Comparison of ENCODE assay signal across 8 mouse cellular contexts in the genomic region with DNA sequence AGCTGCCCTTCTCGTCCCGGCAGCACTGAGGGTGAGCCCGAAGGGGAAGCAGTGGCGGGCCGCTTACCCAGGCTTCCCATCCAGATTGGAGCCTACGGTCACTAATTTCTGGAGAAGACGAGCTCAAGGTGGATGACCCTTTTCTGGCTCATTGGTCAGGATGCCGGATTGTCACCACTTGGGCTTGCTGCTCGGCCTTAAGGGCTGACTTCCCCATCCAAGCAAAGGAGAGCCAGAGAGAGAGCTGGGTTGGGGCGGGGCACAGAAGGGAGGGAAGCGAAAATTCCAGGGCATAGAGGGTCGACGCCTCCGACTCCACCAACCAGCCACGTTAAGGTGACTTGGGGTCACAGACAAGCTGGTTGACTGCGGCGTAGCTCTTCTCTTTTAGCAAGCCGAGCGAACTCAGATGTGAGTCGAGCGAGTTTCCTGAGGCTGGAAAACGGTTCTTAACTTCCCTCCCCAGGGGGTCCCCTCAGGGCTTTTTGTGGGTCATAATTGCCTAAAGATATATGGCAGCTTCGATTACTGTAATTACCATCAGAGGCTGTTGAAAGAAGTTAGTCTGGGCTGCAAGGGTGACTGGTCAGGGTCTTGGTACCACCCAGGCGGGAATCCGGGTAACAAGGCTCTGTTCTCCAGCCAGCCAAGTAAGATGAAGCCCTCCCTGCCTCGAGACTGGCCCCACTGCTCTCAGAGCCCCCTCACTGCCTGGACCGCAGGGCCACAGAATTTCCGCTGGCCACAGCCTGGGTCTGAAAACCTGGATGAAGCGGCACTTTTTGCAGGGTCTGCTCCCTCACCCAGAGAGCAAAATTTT. TPM values are rescaled to one million over a fixed set of nuclear protein-coding genes. Genes with fewer than 3 reads are reported as not detected.
DNase-seq lines count a peak whose midpoint lies in the region; ATAC-seq and TF ChIP-seq lines count a peak whose summit lies in the region.

No protein-coding gene starts in this region.

- no peak for ATAC-seq in heart, embryonic 15.5 days (replicated peaks; ENCODE audit: insufficient number of reproducible peaks, insufficient read depth, low FRiP score, low read depth)
- peak; percentile 21; the same call in 1 of the 2 replicates for ATAC-seq in embryonic facial prominence, embryonic 14.5 days (ENCODE audit: low read depth)
- no peak for ATAC-seq in limb, embryonic 14.5 days (ENCODE audit: low FRiP score, low read depth)
- ATAC-seq in frontal cortex, adult (ENCODE audit: low TSS enrichment): no peak

- H3K36me3 ChIP-seq in heart, embryonic 15.5 days: no peaks in the 10 kb centered on the region
- no peaks in the 10 kb centered on the region for H3K36me3 ChIP-seq in embryonic facial prominence, embryonic 14.5 days (ENCODE audit: control insufficient read depth, insufficient read depth, low read length)
- H3K36me3 ChIP-seq in limb, embryonic 14.5 days (ENCODE audit: control insufficient read depth, insufficient read depth, low read length): no peaks in the 10 kb centered on the region

- 3% methylated on average over 29 of the region's 29 CpGs for WGBS in heart, embryonic 15.5 days
- 2% methylated on average over 28 of the region's 29 CpGs for WGBS in embryonic facial prominence, embryonic 14.5 days
- WGBS in limb, embryonic 14.5 days: under 1% methylated on average over 29 of the region's 29 CpGs

- no peak for DNase-seq in heart, postnatal 4 days
- peak; percentile 75 for DNase-seq in ES-CJ7 (ENCODE audit: low read depth, low spot score)
- DNase-seq in embryonic facial prominence, embryonic 14.5 days (ENCODE audit: low spot score): peak; percentile 74
- no peak for DNase-seq in limb, embryonic 14.5 days (ENCODE audit: low spot score)
- DNase-seq in thymus, postnatal 36 days: no peak
- DNase-seq in frontal cortex, postnatal 36 days (ENCODE audit: low spot score in 2 of 2): no peak

- peak overlapping the region; percentile 27 for H3K4me3 ChIP-seq in heart, embryonic 15.5 days
- H3K4me3 ChIP-seq in embryonic facial prominence, embryonic 14.5 days (ENCODE audit: low read depth, low read length): peak overlapping the region; percentile 23
- H3K4me3 ChIP-seq in limb, embryonic 14.5 days (replicated peaks; ENCODE audit: low read length): 0 out of 2 replicates have a peak overlapping the region, but pooled peaks have one; percentile 2

- peak overlapping the region; percentile 48 for H3K4me2 ChIP-seq in heart, embryonic 15.5 days
- H3K4me2 ChIP-seq in embryonic facial prominence, embryonic 14.5 days (ENCODE audit: low read depth, low read length): peak overlapping the region; percentile 31
- no peak overlapping the region for H3K4me2 ChIP-seq in limb, embryonic 14.5 days (replicated peaks; ENCODE audit: low read depth, low read length, severe bottlenecking)

- H3K9me3 ChIP-seq in heart, embryonic 15.5 days (replicated peaks): no peaks in the 10 kb centered on the region
- H3K9me3 ChIP-seq in embryonic facial prominence, embryonic 14.5 days (ENCODE audit: control insufficient read depth, low read length): no peaks in the 10 kb centered on the region
- no peaks in the 10 kb centered on the region for H3K9me3 ChIP-seq in limb, embryonic 14.5 days (ENCODE audit: control insufficient read depth, low read length)

- H3K4me1 ChIP-seq in heart, embryonic 15.5 days (replicated peaks): peaks cover 38% of the 10 kb centered on the region
- H3K4me1 ChIP-seq in embryonic facial prominence, embryonic 14.5 days (ENCODE audit: control insufficient read depth, insufficient read depth, low read length): peaks cover 5% of the 10 kb centered on the region; the same call in 1 of the 2 replicates
- H3K4me1 ChIP-seq in limb, embryonic 14.5 days (ENCODE audit: control insufficient read depth, insufficient read depth, low read length): peaks cover 5% of the 10 kb centered on the region; the same call in 1 of the 2 replicates

- no peak overlapping the region for H3K9ac ChIP-seq in heart, embryonic 15.5 days
- H3K9ac ChIP-seq in embryonic facial prominence, embryonic 14.5 days (ENCODE audit: low read depth, low read length): 0 out of 2 replicates have a peak overlapping the region, but pooled peaks have one; percentile 8
- H3K9ac ChIP-seq in limb, embryonic 14.5 days (ENCODE audit: low read depth, low read length, severe bottlenecking): no peak overlapping the region

- TF ChIP-seq POLR2A in limb, embryonic 14.5 days (IDR thresholded peaks at IDR 0.05; ENCODE audit: borderline replicate concordance, extremely low read depth, insufficient read depth, insufficient read length): no peak

- no peak overlapping the region for H3K27ac ChIP-seq in heart, embryonic 15.5 days
- H3K27ac ChIP-seq in embryonic facial prominence, embryonic 14.5 days (replicated peaks; ENCODE audit: low read depth, low read length): no peak overlapping the region
- no peak overlapping the region for H3K27ac ChIP-seq in limb, embryonic 14.5 days (replicated peaks; ENCODE audit: low read depth, low read length)

- peaks cover 99% of the 10 kb centered on the region for H3K27me3 ChIP-seq in heart, embryonic 15.5 days
- peaks cover 99% of the 10 kb centered on the region for H3K27me3 ChIP-seq in embryonic facial prominence, embryonic 14.5 days (replicated peaks; ENCODE audit: control insufficient read depth, insufficient read depth, low read length)
- peaks cover 98% of the 10 kb centered on the region for H3K27me3 ChIP-seq in limb, embryonic 14.5 days (ENCODE audit: control insufficient read depth, insufficient read depth, low read length)

RNA-seq across cellular contexts. Expression of gene Nr2e1, which starts 3.1 kb away (rescaled TPM):
- not detected in 2 replicates for polyA plus RNA-seq in heart, embryonic 15.5 days (2015; fragmentation: Nextera tagmentation; extraction: Ambion mirVana)
- not detected for total RNA-seq in heart, postnatal 4 days (2021)
- polyA plus RNA-seq in embryonic facial prominence, embryonic 14.5 days (2014; fragmentation: Nextera tagmentation; extraction: Ambion mirVana): 1.4 and 1.8 TPM in 2 replicates
- 0.01 and 0.15 TPM in 2 replicates for polyA plus RNA-seq in limb, embryonic 14.5 days (2012; rRNA removed)
- not detected in 2 replicates for polyA plus RNA-seq in limb, embryonic 14.5 days (2014; fragmentation: Nextera tagmentation; extraction: Ambion mirVana)

RNA-seq across cellular contexts. Expression of gene Ostm1, which starts 3.3 kb away (rescaled TPM):
- 17.0 and 20.1 TPM in 2 replicates for polyA plus RNA-seq in heart, embryonic 15.5 days (2015; fragmentation: Nextera tagmentation; extraction: Ambion mirVana)
- 10 to 100 TPM; 18.2 to 19.9 TPM for total RNA-seq in heart, postnatal 4 days (2021)
- polyA plus RNA-seq in embryonic facial prominence, embryonic 14.5 days (2014; fragmentation: Nextera tagmentation; extraction: Ambion mirVana): 13.0 and 13.8 TPM in 2 replicates
- polyA plus RNA-seq in limb, embryonic 14.5 days (2012; rRNA removed): 6.9 and 7.9 TPM in 2 replicates
- 12.0 and 12.1 TPM in 2 replicates for polyA plus RNA-seq in limb, embryonic 14.5 days (2014; fragmentation: Nextera tagmentation; extraction: Ambion mirVana)

Comparison
In these comparisons a context has a peak if more than half of its experiments do, and no peak if none do; other contexts are left out.
1. DNase-seq: peak in ES-CJ7 (single experiment) and embryonic facial prominence, embryonic 14.5 days (single experiment); none in heart, postnatal 4 days (single experiment), limb, embryonic 14.5 days (single experiment), thymus, postnatal 36 days (0 of 2) and frontal cortex, postnatal 36 days (0 of 2).
2. Peak in every context shown above with its lines, with median percentiles within 50 percentile points of each other: H3K4me3 ChIP-seq.